Mouse (Mus musculus) erythroblast, embryonic 14.5 days (primary cell): Measurements from ENCODE around the gene Angptl3. TPM values are rescaled to one million over a fixed set of nuclear protein-coding genes. Genes with fewer than 3 reads are reported as not detected.

Experiments
- H3K27me3 ChIP-seq: 2 replicates; pipeline ENCODE4 v1.6.1; 2012; ENCODE audit warnings: inconsistent platforms; ENCODE audit not compliant: control insufficient read depth
- H3K36me3 ChIP-seq: 2 replicates; pipeline ENCODE4 v1.6.1; 2012; ENCODE audit warnings: mild to moderate bottlenecking, inconsistent platforms; ENCODE audit not compliant: control insufficient read depth
- H3K4me1 ChIP-seq: 2 replicates; pipeline ENCODE4 v1.6.1; 2012; ENCODE audit warnings: inconsistent platforms; ENCODE audit not compliant: control insufficient read depth
- H3K4me3 ChIP-seq: replicated peaks from 2 replicates; pipeline ENCODE3; 2012; ENCODE audit warnings: moderate library complexity, mild to moderate bottlenecking, inconsistent platforms
- H3K9me3 ChIP-seq: 2 replicates; pipeline ENCODE4 v1.6.1; 2012; ENCODE audit warnings: low read length, inconsistent platforms, mixed read lengths; ENCODE audit not compliant: control insufficient read depth
- GATA1 ChIP-seq: IDR thresholded peaks from 2 replicates; pipeline ENCODE4 v1.6.1; 2012; ENCODE audit warnings: low read length, inconsistent platforms, mixed read lengths
- TAL1 ChIP-seq: IDR thresholded peaks from 3 replicates; pipeline ENCODE4 v1.6.1; 2012; ENCODE audit warnings: low read length, inconsistent platforms, mixed read lengths
- polyA plus RNA-seq: library from polyadenylated mRNA; stranded (reverse); fragments of >175 nt; gene quantifications from 2 replicates; pipeline ENCODE4 v1.2.3, GENCODE M21; 2012

The Angptl3 gene
- polyA plus RNA-seq, 1 experiment, result 0.08 TPM

GRCm38 (mm10) chr4:99091777-99092176 is 61.0 kb downstream of the Angptl3 start:
- peaks cover 18% of the 10 kb centered on the region for H3K4me1 ChIP-seq
- H3K27me3 ChIP-seq, result no peaks in the 10 kb centered on the region
- no peaks in the 10 kb centered on the region for H3K9me3 ChIP-seq
- H3K4me3 ChIP-seq, result no peak overlapping the region
- H3K36me3 ChIP-seq, result peaks cover 2% of the 10 kb centered on the region; the same call in 1 of the 2 replicates
- TF ChIP-seq TAL1 (no peak), GATA1 (no peak)

Other genes starting within 250 kb of the Angptl3 start
- not detected in 2 replicates for gene Kank4, start 213.4 kb upstream of the Angptl3 start, polyA plus RNA-seq
- not detected in 2 replicates for gene I0C0044D17Rik, start 207.1 kb upstream of the Angptl3 start, polyA plus RNA-seq
- gene Usp1, start 107.1 kb upstream of the Angptl3 start, polyA plus RNA-seq, result 23.8 and 34.9 TPM in 2 replicates
- gene Dock7, start 90.0 kb downstream of the Angptl3 start, polyA plus RNA-seq, result 0.07 and 0.39 TPM in 2 replicates
- 0.01 TPM in 2 replicates for gene Atg4c, start 163.0 kb downstream of the Angptl3 start, polyA plus RNA-seq